Mouse (Mus musculus) testis, adult 2 months (tissue): ENCODE data around the gene Gemin7. TPM values are rescaled to one million over a fixed set of nuclear protein-coding genes. Genes with fewer than 3 reads are reported as not detected.

Experiments
- H3K27ac ChIP-seq: fragments of 200-500 bp; 2 replicates; pipeline ENCODE4 v1.5.1; 2012; ENCODE audit warnings: low read depth, low read length; ENCODE audit not compliant: control insufficient read depth, insufficient read depth
- H3K27me3 ChIP-seq: fragments of 200-500 bp; 2 replicates; pipeline ENCODE4 v1.6.1; 2012; ENCODE audit warnings: mild to moderate bottlenecking, low read length, moderate library complexity; ENCODE audit not compliant: control insufficient read depth, insufficient read depth
- H3K36me3 ChIP-seq: fragments of 200-500 bp; 2 replicates; pipeline ENCODE4 v1.6.1; 2012; ENCODE audit warnings: mild to moderate bottlenecking, low read length; ENCODE audit not compliant: control insufficient read depth, insufficient read depth
- H3K4me1 ChIP-seq: fragments of 200-500 bp; 2 replicates; pipeline ENCODE4 v1.6.1; 2012; ENCODE audit warnings: low read length; ENCODE audit not compliant: control insufficient read depth, insufficient read depth
- H3K4me3 ChIP-seq: fragments of 200-500 bp; 2 replicates; pipeline ENCODE4 v1.5.1; 2012; ENCODE audit warnings: low read depth, mild to moderate bottlenecking, low read length, moderate library complexity, mixed read lengths; ENCODE audit not compliant: control insufficient read depth
- CTCF ChIP-seq: fragments of 200-500 bp; IDR thresholded peaks from 2 replicates; pipeline ENCODE4 v1.5.1; 2012; ENCODE audit warnings: low read depth, mild to moderate bottlenecking, inconsistent platforms, low read length, moderate library complexity; ENCODE audit not compliant: control insufficient read depth, insufficient read depth, insufficient replicate concordance
- POLR2A ChIP-seq: fragments of 200-500 bp; IDR thresholded peaks from 2 replicates; pipeline ENCODE4 v1.6.1; 2012; ENCODE audit warnings: low read depth, mild to moderate bottlenecking, inconsistent platforms, low read length, moderate library complexity; ENCODE audit not compliant: control insufficient read depth
- polyA plus RNA-seq: library from polyadenylated mRNA; depleted of rRNA; stranded (reverse); fragments of >200 nt; gene quantifications from 2 replicates; pipeline ENCODE4 v1.2.3, GENCODE M21; 2012; rRNA removed

Gemin7 gene
- polyA plus RNA-seq, 1 experiment: 64.1 TPM

- no peaks in the 10 kb centered on the region for H3K36me3 ChIP-seq
- peak overlapping the region; percentile 69 for H3K4me3 ChIP-seq
- H3K4me1 ChIP-seq: peaks cover 27% of the 10 kb centered on the region
- H3K27me3 ChIP-seq: no peaks in the 10 kb centered on the region
- H3K27ac ChIP-seq: no peak overlapping the region
- TF ChIP-seq CTCF (no peak), POLR2A (no peak)
Measured at GRCm38 (mm10) chr7:19524420-19525104, 52.8 kb downstream of the Gemin7 start.

DNA sequence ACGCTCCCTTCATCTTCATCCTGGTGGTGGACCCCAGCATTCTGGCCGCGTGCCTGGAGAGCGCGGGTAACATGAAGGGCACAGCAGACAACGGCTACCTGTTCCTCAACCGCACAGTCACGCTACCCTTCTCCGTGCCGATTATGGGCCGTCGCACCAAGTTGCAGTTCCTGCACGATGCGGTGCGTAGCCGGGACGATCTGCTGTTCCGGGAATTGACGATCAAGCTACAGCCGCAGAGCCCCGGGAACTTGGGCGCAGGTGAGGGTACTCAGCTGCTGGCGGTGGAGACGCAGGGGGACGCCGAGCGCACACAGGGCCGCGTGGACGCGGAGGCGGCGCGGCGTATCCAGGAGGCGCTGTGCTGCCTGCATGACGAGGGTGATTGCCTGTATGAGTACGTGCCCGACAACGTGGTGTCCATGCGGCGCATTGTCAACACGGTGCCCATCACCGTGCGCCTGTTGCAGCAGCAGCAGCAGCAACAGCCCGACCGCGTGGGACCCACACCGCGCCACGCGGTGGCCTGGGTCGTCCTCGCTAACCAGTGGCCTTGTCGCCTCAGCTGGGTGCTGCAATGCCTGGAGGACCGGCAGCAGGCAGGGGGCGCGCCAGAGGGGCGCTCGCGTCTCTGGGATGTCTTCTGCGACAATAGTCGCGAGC lies 53.5 kb downstream of the Gemin7 start:
- Histone ChIP-seq H3K4me1 (peaks cover 28% of the 10 kb centered on the region), H3K27ac (no peak overlapping the region), H3K36me3 (no peaks in the 10 kb centered on the region), H3K4me3 (peak overlapping the region; percentile 69), H3K27me3 (no peaks in the 10 kb centered on the region)
- TF ChIP-seq POLR2A (no peak), CTCF (peak; percentile 8; the same call in 1 of the 2 replicates)

- Histone ChIP-seq H3K4me3 (peak overlapping the region; percentile 69), H3K27ac (no peak overlapping the region), H3K27me3 (no peaks in the 10 kb centered on the region), H3K36me3 (no peaks in the 10 kb centered on the region), H3K4me1 (peaks cover 28% of the 10 kb centered on the region)
- no peak for TF ChIP-seq CTCF
- no peak for TF ChIP-seq POLR2A
Measured at GRCm38 (mm10) chr7:19523017-19523756, 54.2 kb downstream of the Gemin7 start.

- H3K27ac ChIP-seq: no peak overlapping the region
- TF ChIP-seq POLR2A (no peak), CTCF (no peak)
- H3K27me3 ChIP-seq: no peaks in the 10 kb centered on the region
- no peak overlapping the region for H3K4me3 ChIP-seq
- H3K4me1 ChIP-seq: peaks cover 33% of the 10 kb centered on the region
- no peaks in the 10 kb centered on the region for H3K36me3 ChIP-seq
Measured at GRCm38 (mm10) chr7:19520032-19520431, 57.4 kb downstream of the Gemin7 start.

DNA sequence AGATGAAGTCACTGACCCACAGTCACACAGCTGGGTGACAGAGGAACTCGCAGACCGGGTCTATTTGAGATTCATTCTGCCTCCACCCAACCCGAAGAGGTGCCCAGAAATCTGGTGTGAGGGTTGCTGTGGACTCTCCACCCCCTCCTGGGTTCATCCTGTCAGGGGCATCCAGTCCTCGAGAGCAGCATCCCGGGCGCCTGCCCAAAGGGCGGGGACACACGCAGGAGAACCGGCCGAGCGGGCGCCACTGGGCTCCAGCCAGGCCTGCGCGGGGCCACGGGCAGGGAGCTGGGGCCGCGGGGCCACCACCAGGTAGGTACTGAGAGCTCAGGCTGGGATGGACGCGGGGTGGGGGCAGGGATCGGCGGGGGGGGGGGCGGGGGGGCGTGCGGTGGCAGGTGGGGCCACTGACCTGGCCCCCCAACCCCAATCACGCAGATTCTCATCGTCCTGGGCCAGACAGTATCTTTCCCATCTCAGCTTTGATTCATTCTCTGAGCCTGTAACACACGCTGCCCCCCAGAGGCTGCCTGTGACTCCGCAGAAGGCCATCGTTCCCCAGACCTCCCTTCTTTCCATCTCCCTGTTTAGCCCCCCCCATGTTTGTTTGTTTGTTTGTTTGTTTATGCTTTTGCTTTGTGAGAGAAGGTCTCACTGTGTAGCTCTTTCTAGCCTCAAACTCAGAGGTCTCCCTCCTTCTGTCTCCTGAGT lies 59.6 kb downstream of the Gemin7 start, which contains the start of gene Nkpd1:
Gene Nkpd1 (plus strand): TSS at position 187 of the 714 bp plus-strand sequence.
- Histone ChIP-seq H3K4me1 (peaks cover 16% of the 10 kb centered on the region), H3K27ac (no peak within 1 kb of the TSS), H3K36me3 (no peaks in the 10 kb centered on the region), H3K4me3 (no peak within 1 kb of the TSS), H3K27me3 (no peaks in the 10 kb centered on the region)
- no peak for TF ChIP-seq POLR2A
- TF ChIP-seq CTCF: peak; percentile 21; the same call in 1 of the 2 replicates

Other genes starting within 250 kb of the Gemin7 start
- gene Ercc1, start 232.8 kb downstream of the Gemin7 start, polyA plus RNA-seq: 50.1 and 66.6 TPM in 2 replicates
- gene Cd3eap, start 218.1 kb downstream of the Gemin7 start, polyA plus RNA-seq: 2.8 and 3.2 TPM in 2 replicates
- gene Ppp1r13l, start 217.8 kb downstream of the Gemin7 start, polyA plus RNA-seq: 49.5 and 71.4 TPM in 2 replicates
- 50.6 and 53.3 TPM in 2 replicates for gene Ercc2, start 195.6 kb downstream of the Gemin7 start, polyA plus RNA-seq
- gene Klc3, start 173.5 kb downstream of the Gemin7 start, polyA plus RNA-seq: 33.3 and 39.9 TPM in 2 replicates
- gene Ckm, start 172.8 kb downstream of the Gemin7 start, polyA plus RNA-seq: 2.4 and 8.7 TPM in 2 replicates
- 13.2 and 14.1 TPM in 2 replicates for gene Mark4, start 118.8 kb downstream of the Gemin7 start, polyA plus RNA-seq
- 26.1 and 27.2 TPM in 2 replicates for gene Exoc3l2, start 114.3 kb downstream of the Gemin7 start, polyA plus RNA-seq
- gene Bloc1s3, start 69.2 kb downstream of the Gemin7 start, polyA plus RNA-seq: 3.0 and 3.7 TPM in 2 replicates
- gene Trappc6a, start 69.2 kb downstream of the Gemin7 start, polyA plus RNA-seq: 61.1 and 62.1 TPM in 2 replicates
- 5.6 and 6.9 TPM in 2 replicates for gene Nkpd1, start 59.8 kb downstream of the Gemin7 start, polyA plus RNA-seq
- gene Ppp1r37, start 14.5 kb downstream of the Gemin7 start, polyA plus RNA-seq: 37.3 and 48.4 TPM in 2 replicates
- gene Zfp296, start 308 bp downstream of the Gemin7 start, polyA plus RNA-seq: 7.0 and 10.5 TPM in 2 replicates
- gene Clasrp, start 26.9 kb upstream of the Gemin7 start, polyA plus RNA-seq: 93.7 and 99.3 TPM in 2 replicates
- gene Relb, start 51.8 kb upstream of the Gemin7 start, polyA plus RNA-seq: 4.1 and 5.1 TPM in 2 replicates
- 81.1 and 85.6 TPM in 2 replicates for gene Clptm1, start 87.4 kb upstream of the Gemin7 start, polyA plus RNA-seq
- gene Apoc2, start 100.3 kb upstream of the Gemin7 start, polyA plus RNA-seq: 0.38 and 0.47 TPM in 2 replicates
- not detected in 2 replicates for gene Gm44805, start 103.8 kb upstream of the Gemin7 start, polyA plus RNA-seq
- not detected in 2 replicates for gene Apoc4, start 103.9 kb upstream of the Gemin7 start, polyA plus RNA-seq
- 17.3 and 21.1 TPM in 2 replicates for gene Apoc1, start 115.1 kb upstream of the Gemin7 start, polyA plus RNA-seq
- gene Apoe, start 121.6 kb upstream of the Gemin7 start, polyA plus RNA-seq: 122 and 180 TPM in 2 replicates
- gene Tomm40, start 137.8 kb upstream of the Gemin7 start, polyA plus RNA-seq: 36.8 and 38.3 TPM in 2 replicates
- gene Nectin2, start 172.9 kb upstream of the Gemin7 start, polyA plus RNA-seq: 69.1 and 71.8 TPM in 2 replicates
- 4.5 and 7.5 TPM in 2 replicates for gene Bcam, start 193.4 kb upstream of the Gemin7 start, polyA plus RNA-seq
- gene Cblc, start 219.2 kb upstream of the Gemin7 start, polyA plus RNA-seq: 0.82 TPM in 1 of 2 replicates, not detected in the other
- 4.4 and 5.9 TPM in 2 replicates for gene Bcl3, start 245.2 kb upstream of the Gemin7 start, polyA plus RNA-seq